Mouse (Mus musculus): ENCODE data around the gene Fmn2.

Gene Fmn2

GRCm38 (mm10) chr1:174836861-174837260 is 335.2 kb downstream of the Fmn2 start:
- no peak for DNase-seq

DNA sequence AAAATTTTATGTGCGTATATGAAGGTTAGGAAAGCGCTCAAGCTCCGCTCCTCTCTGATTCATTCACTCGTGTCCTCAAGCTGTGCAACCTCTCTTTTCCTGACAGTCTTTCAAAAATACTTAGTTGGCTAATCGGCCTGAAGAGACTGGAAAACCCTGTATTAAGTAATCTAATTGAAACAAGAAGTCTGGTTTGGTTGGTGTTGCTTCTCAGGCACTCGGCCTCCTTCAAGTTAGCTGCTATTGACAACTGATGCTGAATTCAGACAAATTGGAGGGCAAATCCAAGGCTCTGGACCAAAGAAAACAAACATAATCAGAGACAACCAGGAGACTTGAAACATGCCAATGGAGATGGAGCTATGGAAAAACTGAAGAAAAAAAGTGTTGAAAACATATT is 343.2 kb downstream of the Fmn2 start:
- no peak for DNase-seq

DNA sequence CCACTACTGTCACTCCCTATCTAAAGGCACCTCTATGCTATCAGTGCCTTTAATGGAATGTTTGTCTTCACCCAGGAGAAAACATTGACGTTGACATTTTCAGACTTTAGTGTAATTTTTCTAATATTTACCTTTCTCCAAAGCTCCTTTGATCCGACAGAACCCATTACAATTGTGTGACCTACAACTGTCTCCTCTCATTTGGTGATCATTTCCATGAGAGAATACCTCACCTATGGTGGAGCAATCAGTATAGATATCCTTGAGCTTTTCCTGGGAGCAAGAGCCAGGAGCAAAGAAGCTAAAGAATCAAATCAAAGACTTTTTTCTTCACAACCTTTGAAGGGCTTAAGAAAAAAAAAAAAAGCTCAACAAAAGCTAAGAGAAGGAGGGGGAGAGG is 354.6 kb downstream of the Fmn2 start:
- DNase-seq, result no peak

GRCm38 (mm10) chr1:174860407-174861118 is 358.9 kb downstream of the Fmn2 start:
- DNase-seq, result no peak

Measured in lung, postnatal 4 days (tissue).